Mouse (Mus musculus): ENCODE measurements at regions not wholly inside any gene's neighbourhood (a gene's known extent, or its start where the extent isn't known, plus 50 kb on each side); places are given as distances from the start of the nearest gene placed in this dataset.
A peak's percentile ranks its signal among the peaks of the same experiment; 100 is the strongest.

DNA sequence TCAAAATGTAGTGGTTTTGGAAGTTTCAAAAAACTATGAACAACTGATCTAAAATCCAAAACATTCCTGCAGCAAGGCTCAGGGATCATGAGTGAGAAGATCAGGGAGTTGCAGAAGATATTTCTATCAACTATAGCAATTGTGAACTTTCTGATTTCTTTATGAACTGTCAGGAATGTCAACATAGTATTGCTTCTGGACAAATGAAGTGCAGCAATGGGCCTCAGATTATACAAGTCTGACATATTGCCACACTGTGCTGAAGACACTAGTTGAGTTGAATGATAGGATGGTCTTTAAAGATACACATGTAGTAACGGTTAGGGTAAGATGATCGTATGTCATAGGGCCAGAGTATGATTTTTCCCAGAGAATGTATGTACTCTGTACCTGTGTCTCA is 290.4 kb upstream of the Meox2 start:
- Histone ChIP-seq H3K27me3 (ENCODE audit: control insufficient read depth, insufficient read depth, low read length) (no peaks in the 10 kb centered on the region), H3K9ac (replicated peaks; ENCODE audit: low read length) (no peak overlapping the region), H3K27ac (replicated peaks; ENCODE audit: low read depth, low read length) (no peak overlapping the region), H3K4me3 (replicated peaks; ENCODE audit: low read depth, low read length) (no peak overlapping the region), H3K4me2 (ENCODE audit: low read length) (no peak overlapping the region), H3K36me3 (ENCODE audit: control insufficient read depth, insufficient read depth, low read length) (no peaks in the 10 kb centered on the region), H3K9me3 (ENCODE audit: control insufficient read depth, low read length) (no peaks in the 10 kb centered on the region), H3K4me1 (ENCODE audit: control insufficient read depth, insufficient read depth, low read length) (no peaks in the 10 kb centered on the region)
- WGBS, result 93% methylated on average over 2 of the region's 2 CpGs
- ATAC-seq (ENCODE audit: low FRiP score, low TSS enrichment) (no peak), DNase-seq (no peak)

- no peak overlapping the region for H3K27ac ChIP-seq (replicated peaks; ENCODE audit: low read depth, low read length)
- no peak overlapping the region for H3K9ac ChIP-seq (replicated peaks; ENCODE audit: low read length)
- ATAC-seq (ENCODE audit: low FRiP score, low TSS enrichment) (no peak), DNase-seq (no peak)
- H3K4me1 ChIP-seq (ENCODE audit: control insufficient read depth, insufficient read depth, low read length), result no peaks in the 10 kb centered on the region
- H3K4me3 ChIP-seq (replicated peaks; ENCODE audit: low read depth, low read length), result no peak overlapping the region
- H3K9me3 ChIP-seq (ENCODE audit: control insufficient read depth, low read length), result no peaks in the 10 kb centered on the region
- H3K27me3 ChIP-seq (ENCODE audit: control insufficient read depth, insufficient read depth, low read length), result no peaks in the 10 kb centered on the region
- 91% methylated on average over 3 of the region's 3 CpGs for WGBS
- no peaks in the 10 kb centered on the region for H3K36me3 ChIP-seq (ENCODE audit: control insufficient read depth, insufficient read depth, low read length)
- no peak overlapping the region for H3K4me2 ChIP-seq (ENCODE audit: low read length)
Measured at GRCm38 (mm10) chr12:36818852-36819251, 289.5 kb upstream of the Meox2 start.

DNA sequence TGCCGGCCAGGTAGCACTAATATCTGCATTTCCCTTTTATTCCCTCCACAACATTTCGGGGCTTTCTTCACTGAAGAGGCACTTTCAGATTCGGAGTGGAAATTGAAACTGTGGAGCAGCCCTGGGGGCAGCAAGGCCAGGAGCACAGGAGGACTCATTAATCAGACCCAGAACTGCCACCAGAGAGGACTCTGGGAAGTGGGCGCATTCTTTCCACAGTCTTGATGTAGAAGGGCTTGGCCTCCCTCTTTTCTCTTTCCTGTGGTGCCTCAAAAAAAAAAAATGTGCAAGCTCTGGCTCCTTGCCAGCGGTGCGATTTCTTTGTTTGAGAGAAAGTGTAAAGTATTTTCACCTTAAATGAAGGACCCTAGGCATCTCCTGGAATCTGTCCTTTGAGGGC is 281.6 kb upstream of the Meox2 start:
- no peak overlapping the region for H3K4me2 ChIP-seq (ENCODE audit: low read length)
- peak; percentile 52 for DNase-seq

DNA sequence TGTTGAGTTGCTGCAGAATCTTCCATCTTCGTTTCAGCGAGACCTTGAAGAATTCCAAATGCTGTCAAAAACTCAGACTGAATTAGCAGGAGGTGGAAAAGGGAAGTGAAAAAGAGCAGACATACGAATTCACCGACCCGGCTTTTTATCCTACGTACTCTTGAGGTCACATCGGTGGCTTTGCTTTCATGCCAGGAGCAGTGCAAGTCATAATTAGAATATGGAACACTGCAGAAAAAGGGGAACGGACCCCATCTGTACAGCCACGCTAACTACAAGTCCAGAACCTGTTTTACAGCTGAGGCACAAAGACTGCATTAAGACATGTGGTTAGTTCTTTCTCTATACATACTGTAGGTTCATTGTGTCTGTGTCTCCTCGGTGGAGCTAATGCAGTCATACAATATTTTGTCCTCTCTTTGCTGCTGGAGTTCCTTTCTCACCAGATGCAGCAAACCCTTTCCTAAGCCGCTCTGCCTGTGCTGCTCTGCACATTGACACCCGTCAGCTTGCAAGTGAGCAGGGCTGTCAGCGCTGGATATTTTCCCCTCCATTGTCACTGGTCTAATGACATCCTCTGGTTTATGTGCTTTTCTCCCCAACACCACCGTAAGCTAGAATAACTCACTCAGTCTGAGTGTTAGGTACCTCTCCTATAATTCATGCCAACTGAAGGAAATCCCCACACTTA is 276.9 kb upstream of the Meox2 start:
- WGBS, result 84% methylated on average over 14 of the region's 14 CpGs
- H3K4me3 ChIP-seq (replicated peaks; ENCODE audit: low read depth, low read length), result no peak overlapping the region
- H3K27me3 ChIP-seq (ENCODE audit: control insufficient read depth, insufficient read depth, low read length), result no peaks in the 10 kb centered on the region
- no peak for DNase-seq
- H3K4me1 ChIP-seq (ENCODE audit: control insufficient read depth, insufficient read depth, low read length), result no peaks in the 10 kb centered on the region
- H3K27ac ChIP-seq (replicated peaks; ENCODE audit: low read depth, low read length), result no peak overlapping the region
- no peak overlapping the region for H3K9ac ChIP-seq (replicated peaks; ENCODE audit: low read length)
- H3K4me2 ChIP-seq (ENCODE audit: low read length), result no peak overlapping the region
- no peak for ATAC-seq (ENCODE audit: low FRiP score, low TSS enrichment)
- no peaks in the 10 kb centered on the region for H3K9me3 ChIP-seq (ENCODE audit: control insufficient read depth, low read length)
- no peaks in the 10 kb centered on the region for H3K36me3 ChIP-seq (ENCODE audit: control insufficient read depth, insufficient read depth, low read length)

More for the DNA sequence above, 281.6 kb upstream of the Meox2 start:
- Histone ChIP-seq H3K27ac (replicated peaks; ENCODE audit: low read depth, low read length) (no peak overlapping the region), H3K27me3 (ENCODE audit: control insufficient read depth, insufficient read depth, low read length) (no peaks in the 10 kb centered on the region), H3K4me3 (replicated peaks; ENCODE audit: low read depth, low read length) (no peak overlapping the region), H3K4me1 (ENCODE audit: control insufficient read depth, insufficient read depth, low read length) (no peaks in the 10 kb centered on the region), H3K9me3 (ENCODE audit: control insufficient read depth, low read length) (no peaks in the 10 kb centered on the region), H3K9ac (replicated peaks; ENCODE audit: low read length) (no peak overlapping the region), H3K36me3 (ENCODE audit: control insufficient read depth, insufficient read depth, low read length) (no peaks in the 10 kb centered on the region)
- WGBS, result 83% methylated on average over 6 of the region's 6 CpGs
- ATAC-seq (ENCODE audit: low FRiP score, low TSS enrichment), result no peak

DNA sequence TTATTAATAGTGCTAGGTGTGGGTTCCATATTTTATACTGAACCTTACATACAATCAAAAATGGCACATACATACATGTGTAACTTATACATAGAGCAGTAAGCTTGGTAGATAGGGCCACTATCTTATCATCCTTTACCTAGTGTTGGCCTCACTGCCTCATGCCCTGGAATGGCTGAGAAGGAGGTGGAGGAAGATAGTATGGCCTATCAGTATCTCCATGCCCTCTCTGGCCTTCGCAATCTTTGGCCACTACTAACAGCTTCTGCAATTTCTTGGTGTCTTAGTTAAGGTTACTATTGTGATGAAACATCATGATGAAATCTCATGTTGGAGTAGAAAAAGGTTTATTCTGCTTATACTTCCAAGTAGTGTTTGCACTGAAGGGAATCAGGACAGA is 265.4 kb upstream of the Meox2 start:
- no peaks in the 10 kb centered on the region for H3K9me3 ChIP-seq (ENCODE audit: control insufficient read depth, low read length)
- H3K27me3 ChIP-seq (ENCODE audit: control insufficient read depth, insufficient read depth, low read length), result no peaks in the 10 kb centered on the region
- H3K4me3 ChIP-seq (replicated peaks; ENCODE audit: low read depth, low read length), result no peak overlapping the region
- no peak overlapping the region for H3K9ac ChIP-seq (replicated peaks; ENCODE audit: low read length)
- ATAC-seq (ENCODE audit: low FRiP score, low TSS enrichment), result no peak
- H3K27ac ChIP-seq (replicated peaks; ENCODE audit: low read depth, low read length), result no peak overlapping the region
- no peaks in the 10 kb centered on the region for H3K4me1 ChIP-seq (ENCODE audit: control insufficient read depth, insufficient read depth, low read length)
- no peak for DNase-seq
- WGBS, result 98% methylated on average over 1 of the region's 1 CpGs
- H3K36me3 ChIP-seq (ENCODE audit: control insufficient read depth, insufficient read depth, low read length), result no peaks in the 10 kb centered on the region
- no peak overlapping the region for H3K4me2 ChIP-seq (ENCODE audit: low read length)

DNA sequence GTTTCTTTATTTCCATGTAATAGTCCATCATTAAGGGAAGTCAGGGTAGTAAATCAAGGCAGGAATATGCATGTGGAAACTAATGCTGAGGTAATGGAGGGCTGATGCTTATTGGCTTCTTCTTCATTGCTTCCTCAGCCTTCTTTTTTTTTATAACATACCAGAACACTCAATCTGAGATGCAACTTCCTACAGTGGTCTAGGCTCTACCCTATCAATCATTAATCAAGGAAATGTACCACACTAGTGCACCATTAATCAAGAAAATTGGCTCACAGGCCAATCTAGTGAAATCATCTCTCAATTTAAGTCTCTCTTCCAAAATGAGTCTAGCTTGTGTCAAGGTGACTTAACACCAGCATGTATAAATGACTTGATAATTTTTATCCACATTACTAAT is 263.2 kb upstream of the Meox2 start:
- Histone ChIP-seq H3K4me3 (replicated peaks; ENCODE audit: low read depth, low read length) (no peak overlapping the region), H3K4me2 (ENCODE audit: low read length) (no peak overlapping the region), H3K4me1 (ENCODE audit: control insufficient read depth, insufficient read depth, low read length) (no peaks in the 10 kb centered on the region), H3K27me3 (ENCODE audit: control insufficient read depth, insufficient read depth, low read length) (no peaks in the 10 kb centered on the region), H3K36me3 (ENCODE audit: control insufficient read depth, insufficient read depth, low read length) (no peaks in the 10 kb centered on the region), H3K9ac (replicated peaks; ENCODE audit: low read length) (no peak overlapping the region), H3K9me3 (ENCODE audit: control insufficient read depth, low read length) (no peaks in the 10 kb centered on the region), H3K27ac (replicated peaks; ENCODE audit: low read depth, low read length) (no peak overlapping the region)
- no peak for DNase-seq
- no peak for ATAC-seq (ENCODE audit: low FRiP score, low TSS enrichment)

DNA sequence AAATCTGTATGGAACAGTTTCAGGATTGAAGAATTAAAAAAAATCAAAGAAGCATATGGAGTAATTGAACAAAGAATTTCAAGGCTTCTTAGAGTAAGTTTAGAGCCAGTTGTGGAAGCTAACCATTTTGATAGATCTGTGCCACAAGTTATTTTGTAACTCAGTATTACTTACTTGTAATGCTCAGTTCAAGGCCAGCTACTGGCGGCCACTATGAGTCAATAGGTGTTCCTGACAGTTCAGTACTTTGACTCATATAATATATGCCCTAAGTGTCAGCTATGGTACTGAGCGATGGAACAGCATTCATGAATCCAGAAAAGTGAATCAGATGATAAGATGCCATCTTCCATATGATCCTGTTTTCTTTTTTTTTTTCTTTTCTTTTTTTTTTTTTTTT is 259.3 kb upstream of the Meox2 start:
- 96% methylated on average over 2 of the region's 2 CpGs for WGBS
- Histone ChIP-seq H3K4me3 (replicated peaks; ENCODE audit: low read depth, low read length) (no peak overlapping the region), H3K4me1 (ENCODE audit: control insufficient read depth, insufficient read depth, low read length) (no peaks in the 10 kb centered on the region), H3K27ac (replicated peaks; ENCODE audit: low read depth, low read length) (no peak overlapping the region), H3K9me3 (ENCODE audit: control insufficient read depth, low read length) (no peaks in the 10 kb centered on the region), H3K36me3 (ENCODE audit: control insufficient read depth, insufficient read depth, low read length) (no peaks in the 10 kb centered on the region), H3K27me3 (ENCODE audit: control insufficient read depth, insufficient read depth, low read length) (no peaks in the 10 kb centered on the region), H3K9ac (replicated peaks; ENCODE audit: low read length) (no peak overlapping the region), H3K4me2 (ENCODE audit: low read length) (no peak overlapping the region)
- ATAC-seq (ENCODE audit: low FRiP score, low TSS enrichment) (no peak), DNase-seq (no peak)

DNA sequence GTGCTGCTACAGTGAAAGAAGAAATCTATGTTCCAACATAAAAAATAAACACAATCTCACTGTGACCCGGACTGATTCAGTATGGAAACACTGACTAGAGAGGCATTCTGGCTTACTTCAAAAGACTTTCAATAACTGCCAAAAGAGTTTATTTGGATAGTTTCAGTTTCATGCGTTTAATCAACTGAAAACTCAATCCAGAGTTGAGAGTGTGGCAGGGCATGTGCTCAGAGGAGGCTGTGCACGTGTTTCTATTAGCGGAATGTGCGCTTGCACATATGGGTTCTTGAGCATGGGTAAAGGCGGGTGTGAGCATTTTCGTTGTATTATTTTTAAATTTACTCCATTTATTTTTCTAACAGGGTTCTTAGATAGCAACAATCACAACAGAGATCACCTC is 245.2 kb upstream of the Meox2 start:
- ATAC-seq (ENCODE audit: low FRiP score, low TSS enrichment) (no peak), DNase-seq (no peak)
- H3K27ac ChIP-seq (replicated peaks; ENCODE audit: low read depth, low read length), result no peak overlapping the region
- H3K4me1 ChIP-seq (ENCODE audit: control insufficient read depth, insufficient read depth, low read length), result no peaks in the 10 kb centered on the region
- H3K4me3 ChIP-seq (replicated peaks; ENCODE audit: low read depth, low read length), result no peak overlapping the region
- no peaks in the 10 kb centered on the region for H3K36me3 ChIP-seq (ENCODE audit: control insufficient read depth, insufficient read depth, low read length)
- H3K9me3 ChIP-seq (ENCODE audit: control insufficient read depth, low read length), result no peaks in the 10 kb centered on the region
- H3K27me3 ChIP-seq (ENCODE audit: control insufficient read depth, insufficient read depth, low read length), result no peaks in the 10 kb centered on the region
- WGBS, result 88% methylated on average over 7 of the region's 7 CpGs
- H3K4me2 ChIP-seq (ENCODE audit: low read length), result no peak overlapping the region
- H3K9ac ChIP-seq (replicated peaks; ENCODE audit: low read length), result no peak overlapping the region

DNA sequence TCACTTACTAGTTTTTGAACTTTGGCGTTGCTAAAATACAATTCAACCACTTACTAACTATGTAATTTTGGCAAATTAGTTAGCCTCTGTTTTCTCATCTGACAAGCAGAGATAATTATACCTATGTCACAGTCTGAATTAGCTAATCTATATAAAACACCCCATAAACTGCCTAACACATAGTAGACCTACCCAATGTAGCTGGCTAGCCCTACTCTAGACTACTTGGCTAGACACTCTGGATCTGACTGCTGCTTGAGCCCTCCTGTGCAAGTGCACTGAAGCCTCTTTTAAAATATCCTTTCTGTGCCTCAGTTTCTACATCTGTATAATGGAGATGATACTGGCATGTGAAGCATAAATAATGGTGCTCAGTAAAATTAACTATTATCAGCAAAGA is 227.6 kb upstream of the Meox2 start:
- Histone ChIP-seq H3K4me1 (ENCODE audit: control insufficient read depth, insufficient read depth, low read length) (no peaks in the 10 kb centered on the region), H3K9me3 (ENCODE audit: control insufficient read depth, low read length) (no peaks in the 10 kb centered on the region), H3K27ac (replicated peaks; ENCODE audit: low read depth, low read length) (no peak overlapping the region), H3K27me3 (ENCODE audit: control insufficient read depth, insufficient read depth, low read length) (no peaks in the 10 kb centered on the region), H3K4me2 (ENCODE audit: low read length) (no peak overlapping the region), H3K4me3 (replicated peaks; ENCODE audit: low read depth, low read length) (no peak overlapping the region), H3K9ac (replicated peaks; ENCODE audit: low read length) (no peak overlapping the region), H3K36me3 (ENCODE audit: control insufficient read depth, insufficient read depth, low read length) (no peaks in the 10 kb centered on the region)
- no peak for ATAC-seq (ENCODE audit: low FRiP score, low TSS enrichment)
- WGBS, result 98% methylated on average over 1 of the region's 1 CpGs
- DNase-seq, result no peak

All from midbrain, embryonic 14.5 days (tissue).